Mouse (Mus musculus) kidney, adult 2 months (tissue): ENCODE measurements around the gene Fgr.
"Not testable (repeated sequence)": the region's sequence is repeated elsewhere in the genome, so short reads cannot be mapped to it uniquely, and the experiment has no call there.

ENCODE experiments used
- CTCF ChIP-seq: fragments of 200-500 bp; conservative IDR thresholded peaks from 2 replicates; pipeline ENCODE4 v1.5.1; 2011; ENCODE audit warnings: low read depth, mild to moderate bottlenecking, control low read depth, low read length, moderate library complexity, mixed read lengths; ENCODE audit not compliant: insufficient read depth, insufficient read length
- POLR2A ChIP-seq: fragments of 200-500 bp; IDR thresholded peaks from one replicate; pipeline ENCODE4 v1.6.1; 2011; ENCODE audit warnings: low read depth, low read length, control low read depth

GRCm38 (mm10) chr4:133005885-133006451, 32.1 kb downstream of the Fgr start:
- TF ChIP-seq CTCF, POLR2A: not testable (repeated sequence)
